ENCODE assay signal across 10 mouse cellular contexts in genomic region chr1:168299181-168299580, GRCm38 (mm10).
"Had no signal": no experiment of that assay in that cellular context is flagged by ENCODE, and none has a peak within 500 bp of the region (broad histone marks: within the 10 kb centered on the region; RNA-seq: fewer than 3 reads in every experiment).

No protein-coding gene starts in this region.

- H3K27ac ChIP-seq: limb, embryonic 13.5 days; liver, embryonic 14.5 days had no signal

- H3K36me3 ChIP-seq: limb, embryonic 13.5 days had no signal

- H3K4me3 ChIP-seq: limb, embryonic 13.5 days had no signal

- H3K9ac ChIP-seq: liver, embryonic 14.5 days had no signal

- DNase-seq: kidney, postnatal 10 days; kidney, postnatal 4 days; lung, adult 18-20 months; retina, postnatal 1 day; right cerebral cortex, postnatal 4 days; spleen, adult 18-20 months; thymus, adult 18-20 months; thymus, postnatal 14 days had no signal
